Mouse (Mus musculus) hindbrain, embryonic 10.5 days (tissue): Measurements from ENCODE around the gene Ppm1l. TPM values are rescaled to one million over a fixed set of nuclear protein-coding genes. Genes with fewer than 3 reads are reported as not detected.

Experiments used
- DNase-seq: peaks from one replicate; pipeline ENCODE4 v3.0.0-alpha.2; 2017; ENCODE audit warnings: low spot score
- H3K27ac ChIP-seq: fragments of 300-500 bp; sonication (generic); 2 replicates; pipeline ENCODE4 v1.5.1; 2016; ENCODE audit warnings: mild to moderate bottlenecking, moderate library complexity
- H3K27me3 ChIP-seq: fragments of 300-500 bp; sonication (generic); 2 replicates; pipeline ENCODE4 v1.6.1; 2016; ENCODE audit warnings: mild to moderate bottlenecking; ENCODE audit not compliant: poor library complexity, insufficient read depth, severe bottlenecking
- H3K36me3 ChIP-seq: fragments of 300-500 bp; sonication (generic); 2 replicates; pipeline ENCODE4 v1.6.1; 2016; ENCODE audit warnings: mild to moderate bottlenecking, moderate library complexity
- H3K4me1 ChIP-seq: fragments of 300-500 bp; sonication (generic); replicated peaks from 2 replicates; pipeline ENCODE4 v1.6.1; 2016; ENCODE audit warnings: mild to moderate bottlenecking
- H3K4me3 ChIP-seq: fragments of 300-500 bp; sonication (generic); 2 replicates; pipeline ENCODE4 v1.5.1; 2016; ENCODE audit warnings: mild to moderate bottlenecking, moderate library complexity
- H3K9me3 ChIP-seq: fragments of 300-500 bp; sonication (generic); 2 replicates; pipeline ENCODE4 v1.6.1; 2016; ENCODE audit warnings: mild to moderate bottlenecking, moderate library complexity
- WGBS: fragments of 180-500 bp; shearing (Covaris S2); methylation state at CpG from one replicate; pipeline ENCODE4 v1.1.7; 2016; 5-methylcytosine and 5-hydroxymethylcytosine counted together
- polyA plus RNA-seq: library from polyadenylated mRNA; unstranded; fragments of >200 nt; fragmentation: Nextera tagmentation; extraction: Ambion mirVana; gene quantifications from 2 replicates; pipeline ENCODE4 v1.2.1, GENCODE M21; 2016

Gene Ppm1l
- polyA plus RNA-seq, 1 experiment from 2014 or later, result 17.3 TPM

DNA sequence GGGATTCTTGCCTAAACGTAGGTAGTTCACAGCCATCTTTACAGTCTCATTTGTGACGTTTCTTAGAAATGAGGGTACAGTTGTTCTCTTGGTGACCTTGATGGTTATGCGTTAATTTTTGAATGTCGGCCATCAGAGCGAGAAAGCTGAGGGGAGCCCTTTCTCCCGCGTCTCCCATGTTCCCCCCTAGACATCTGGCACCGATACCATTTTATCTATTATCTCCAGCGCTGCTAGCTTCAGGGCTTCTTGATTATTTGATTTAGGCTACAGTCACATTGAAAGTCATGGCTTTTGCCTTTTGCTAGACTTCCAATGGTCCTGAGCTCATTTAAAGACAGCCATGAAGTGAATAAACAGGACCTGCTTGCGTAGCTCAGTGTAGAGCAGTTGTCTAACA lies 26.5 kb downstream of the Ppm1l start:
- DNase-seq, result no peak
- H3K4me3 ChIP-seq, result no peak overlapping the region
- no peaks in the 10 kb centered on the region for H3K4me1 ChIP-seq
- 93% methylated on average over 10 of the region's 10 CpGs for WGBS
- no peak overlapping the region for H3K27ac ChIP-seq
- no peaks in the 10 kb centered on the region for H3K9me3 ChIP-seq
- no peaks in the 10 kb centered on the region for H3K36me3 ChIP-seq
- H3K27me3 ChIP-seq, result no peaks in the 10 kb centered on the region

DNA sequence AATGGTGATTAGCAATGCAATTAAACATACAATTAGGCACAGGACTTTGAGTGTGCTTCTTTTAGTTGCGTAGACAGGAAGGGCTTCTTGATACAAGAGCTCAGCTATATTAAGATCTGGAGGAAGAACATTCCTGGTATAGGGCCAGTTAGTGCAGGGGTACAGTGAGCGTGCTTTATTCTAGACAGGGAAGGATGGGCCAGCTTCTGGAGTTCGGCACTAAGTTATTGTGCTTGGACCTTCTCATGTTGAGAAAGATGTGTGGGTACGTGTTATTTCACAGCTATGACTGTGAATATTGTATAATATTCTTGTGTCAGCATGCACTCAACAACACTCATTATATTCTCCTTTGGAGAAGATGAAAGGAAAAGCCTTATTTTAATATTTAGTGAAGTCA lies 29.9 kb downstream of the Ppm1l start:
- H3K9me3 ChIP-seq, result no peaks in the 10 kb centered on the region
- no peaks in the 10 kb centered on the region for H3K36me3 ChIP-seq
- H3K4me1 ChIP-seq, result no peaks in the 10 kb centered on the region
- DNase-seq, result no peak
- no peak overlapping the region for H3K4me3 ChIP-seq
- no peaks in the 10 kb centered on the region for H3K27me3 ChIP-seq
- H3K27ac ChIP-seq, result no peak overlapping the region
- WGBS, result 93% methylated on average over 4 of the region's 4 CpGs

DNA sequence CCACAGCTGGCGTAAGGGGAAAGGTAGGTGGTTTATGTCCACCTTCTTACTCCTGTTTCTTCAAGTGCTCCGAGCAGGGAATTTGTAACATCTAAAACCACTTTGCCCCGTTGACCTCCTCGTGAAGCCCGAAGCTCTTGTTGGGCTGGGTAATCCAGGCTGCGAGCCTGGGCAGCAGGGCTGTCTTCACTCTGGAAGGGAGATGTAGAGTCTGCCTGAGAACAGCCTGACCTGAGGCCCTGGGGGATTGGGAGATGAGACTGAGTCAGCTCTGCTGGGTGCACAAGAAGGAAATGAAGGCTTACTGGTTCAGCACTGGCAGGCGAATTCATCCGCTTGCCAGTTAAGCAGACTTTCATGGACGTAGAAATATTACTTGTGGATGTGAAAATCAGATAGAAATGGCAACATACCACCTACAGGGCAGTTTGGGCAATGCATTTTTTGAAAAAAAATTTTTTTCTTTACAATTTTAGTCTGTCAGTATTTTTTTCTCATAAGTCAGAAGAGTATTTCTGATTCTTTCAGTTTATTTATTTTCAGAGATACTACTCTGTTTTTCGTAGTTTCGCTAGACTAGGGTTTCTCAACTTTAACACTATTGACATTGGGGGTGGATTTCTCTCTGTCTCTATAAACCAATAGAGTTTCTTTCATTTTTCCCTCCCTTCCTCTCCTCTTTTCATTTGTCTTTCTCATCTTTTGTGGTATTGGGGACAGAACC lies 31.7 kb downstream of the Ppm1l start:
- no peaks in the 10 kb centered on the region for H3K4me1 ChIP-seq
- H3K36me3 ChIP-seq, result no peaks in the 10 kb centered on the region
- no peak overlapping the region for H3K27ac ChIP-seq
- H3K4me3 ChIP-seq, result no peak overlapping the region
- no peaks in the 10 kb centered on the region for H3K27me3 ChIP-seq
- WGBS, result 88% methylated on average over 11 of the region's 11 CpGs
- no peaks in the 10 kb centered on the region for H3K9me3 ChIP-seq
- DNase-seq, result no peak

DNA sequence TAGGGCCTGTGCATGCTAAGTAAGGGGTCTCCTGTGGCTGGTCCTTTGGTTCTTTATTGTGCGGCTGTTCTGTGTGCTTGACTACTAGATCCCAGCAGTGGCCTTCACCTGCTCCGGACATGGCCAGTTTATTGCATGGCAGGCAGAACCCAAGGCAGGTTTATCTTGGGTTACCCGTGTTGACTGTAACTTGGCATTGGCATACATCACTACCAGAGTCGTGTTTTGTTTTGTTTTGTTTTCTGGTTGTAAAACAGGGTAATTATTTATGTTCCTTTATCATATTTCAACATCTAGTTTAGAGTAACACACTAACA lies 32.2 kb downstream of the Ppm1l start:
- WGBS, result 88% methylated on average over 4 of the region's 4 CpGs
- no peaks in the 10 kb centered on the region for H3K4me1 ChIP-seq
- no peaks in the 10 kb centered on the region for H3K27me3 ChIP-seq
- no peaks in the 10 kb centered on the region for H3K9me3 ChIP-seq
- no peak for DNase-seq
- H3K36me3 ChIP-seq, result no peaks in the 10 kb centered on the region
- H3K27ac ChIP-seq, result no peak overlapping the region
- H3K4me3 ChIP-seq, result no peak overlapping the region

DNA sequence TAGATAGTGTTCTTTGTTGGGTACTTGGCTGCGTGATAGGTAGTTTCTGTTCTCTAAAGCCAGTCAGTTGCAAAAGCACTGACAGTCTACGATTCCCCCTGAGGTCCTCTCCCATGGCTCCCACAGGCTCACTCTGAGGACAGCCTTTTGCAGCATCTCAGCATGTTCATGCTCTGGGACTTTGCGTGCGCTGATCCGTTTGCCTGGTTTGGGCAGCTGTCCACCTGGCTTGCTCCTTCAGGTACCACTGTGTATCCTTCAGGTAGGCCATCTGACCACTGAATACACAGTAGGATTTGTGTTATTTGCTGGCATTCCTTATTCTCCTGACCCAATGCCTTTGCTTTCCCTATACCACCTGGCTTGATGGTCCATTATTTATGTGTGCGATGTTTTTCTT lies 33.3 kb downstream of the Ppm1l start:
- Histone ChIP-seq H3K9me3 (no peaks in the 10 kb centered on the region), H3K4me3 (no peak overlapping the region), H3K36me3 (no peaks in the 10 kb centered on the region), H3K27ac (no peak overlapping the region), H3K4me1 (no peaks in the 10 kb centered on the region), H3K27me3 (no peaks in the 10 kb centered on the region)
- no peak for DNase-seq
- 93% methylated on average over 6 of the region's 6 CpGs for WGBS

DNA sequence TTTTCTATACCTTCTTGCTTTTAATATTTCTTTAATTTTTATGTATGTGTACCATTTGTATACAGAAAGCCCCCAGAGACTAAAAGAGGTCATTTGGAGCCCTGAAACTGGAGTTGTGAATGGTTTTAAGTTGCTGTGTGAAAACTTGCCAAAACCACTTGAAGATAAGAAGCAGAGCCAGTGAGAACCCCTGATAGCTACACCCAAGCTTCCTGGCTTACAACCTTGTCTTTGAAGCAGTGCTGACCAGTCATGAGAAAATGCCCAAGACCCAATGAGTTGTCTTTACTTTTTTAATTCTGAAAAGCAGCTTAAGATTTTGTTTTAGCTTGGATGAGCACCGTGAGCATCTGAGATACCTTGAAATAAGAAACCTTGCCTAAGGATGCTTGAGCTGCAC lies 35.5 kb downstream of the Ppm1l start:
- no peaks in the 10 kb centered on the region for H3K36me3 ChIP-seq
- no peak overlapping the region for H3K4me3 ChIP-seq
- H3K4me1 ChIP-seq, result no peaks in the 10 kb centered on the region
- H3K27me3 ChIP-seq, result no peaks in the 10 kb centered on the region
- no peak for DNase-seq
- WGBS, result 90% methylated on average over 1 of the region's 1 CpGs
- no peak overlapping the region for H3K27ac ChIP-seq
- H3K9me3 ChIP-seq, result no peaks in the 10 kb centered on the region

DNA sequence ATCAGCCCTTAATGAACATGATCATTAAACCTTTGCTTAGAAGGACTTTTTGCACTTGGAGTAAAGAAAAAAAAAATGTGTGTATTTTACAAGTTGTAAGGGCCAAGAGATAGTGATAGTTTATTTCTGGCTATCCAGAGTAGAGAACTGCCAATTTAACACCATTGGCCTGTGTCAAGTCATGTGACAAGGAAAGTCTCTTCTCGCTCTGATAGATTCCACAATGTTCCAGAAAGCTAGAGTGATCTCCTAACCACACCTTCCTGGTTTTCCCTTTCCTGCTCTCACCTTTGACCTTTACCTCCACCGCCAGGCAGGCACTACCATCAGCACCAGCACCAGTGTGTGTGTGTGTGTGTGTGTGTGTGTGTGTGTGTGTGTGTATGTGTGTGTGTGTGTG lies 38.0 kb downstream of the Ppm1l start:
- Histone ChIP-seq H3K27ac (no peak overlapping the region), H3K36me3 (no peaks in the 10 kb centered on the region), H3K9me3 (0 out of 2 replicates have a peak, but pooled peaks cover 6% of the 10 kb centered on the region), H3K4me3 (no peak overlapping the region), H3K4me1 (no peaks in the 10 kb centered on the region), H3K27me3 (no peaks in the 10 kb centered on the region)
- WGBS, result 89% methylated on average over 2 of the region's 2 CpGs
- no peak for DNase-seq

DNA sequence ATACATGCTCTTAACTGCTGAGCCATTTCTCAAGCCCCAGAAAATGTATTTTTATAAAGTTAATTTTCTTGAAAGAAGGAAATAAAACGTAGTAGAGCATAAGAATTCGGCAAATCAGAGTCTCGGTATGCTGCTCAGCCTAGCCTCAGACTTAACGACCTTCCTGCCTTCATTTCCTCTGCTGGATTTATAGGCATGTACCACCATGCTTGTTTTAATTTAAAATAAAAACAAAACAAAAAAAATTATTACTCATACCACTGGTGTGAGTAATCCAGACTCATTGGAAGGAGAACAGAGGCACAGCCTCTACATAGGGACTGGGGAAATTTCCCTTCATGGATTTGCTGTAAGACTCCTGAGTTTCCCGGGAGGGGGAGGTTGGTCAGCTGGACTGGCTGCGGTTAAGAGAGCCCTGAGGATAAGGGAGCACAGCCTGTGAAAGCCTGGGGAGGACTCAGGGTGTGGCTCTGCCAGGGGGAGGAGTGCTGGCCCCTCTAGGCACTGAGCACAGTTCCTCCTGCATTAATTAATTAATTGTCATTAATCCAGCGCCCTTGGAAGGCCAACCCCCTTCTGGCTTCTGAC lies 39.5 kb downstream of the Ppm1l start:
- DNase-seq, result no peak
- H3K36me3 ChIP-seq, result no peaks in the 10 kb centered on the region
- H3K27me3 ChIP-seq, result no peaks in the 10 kb centered on the region
- H3K9me3 ChIP-seq, result 0 out of 2 replicates have a peak, but pooled peaks cover 6% of the 10 kb centered on the region
- no peak overlapping the region for H3K4me3 ChIP-seq
- no peaks in the 10 kb centered on the region for H3K4me1 ChIP-seq
- 86% methylated on average over 7 of the region's 7 CpGs for WGBS
- no peak overlapping the region for H3K27ac ChIP-seq

DNA sequence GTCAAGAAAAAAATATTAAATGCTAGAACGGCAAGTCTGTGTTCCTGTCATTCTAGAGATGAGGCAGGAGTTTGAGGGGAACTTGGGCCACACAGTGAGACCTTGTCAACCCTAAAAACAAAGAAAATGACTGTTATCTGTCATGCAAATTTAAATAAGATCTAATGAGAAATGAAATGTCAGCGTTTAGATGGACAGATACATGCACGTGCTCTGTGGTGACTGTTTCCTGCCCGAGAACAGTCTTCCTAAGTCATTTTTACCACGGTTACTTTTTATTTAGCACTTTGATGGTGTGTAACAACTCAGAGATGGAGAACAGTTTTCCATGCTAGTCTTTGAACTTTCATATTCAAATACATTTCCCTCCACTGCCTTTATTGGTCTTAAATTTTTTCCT lies 40.1 kb downstream of the Ppm1l start:
- 88% methylated on average over 5 of the region's 5 CpGs for WGBS
- Histone ChIP-seq H3K27ac (no peak overlapping the region), H3K9me3 (0 out of 2 replicates have a peak, but pooled peaks cover 6% of the 10 kb centered on the region), H3K4me1 (no peaks in the 10 kb centered on the region), H3K36me3 (no peaks in the 10 kb centered on the region), H3K4me3 (no peak overlapping the region), H3K27me3 (no peaks in the 10 kb centered on the region)
- DNase-seq, result no peak

DNA sequence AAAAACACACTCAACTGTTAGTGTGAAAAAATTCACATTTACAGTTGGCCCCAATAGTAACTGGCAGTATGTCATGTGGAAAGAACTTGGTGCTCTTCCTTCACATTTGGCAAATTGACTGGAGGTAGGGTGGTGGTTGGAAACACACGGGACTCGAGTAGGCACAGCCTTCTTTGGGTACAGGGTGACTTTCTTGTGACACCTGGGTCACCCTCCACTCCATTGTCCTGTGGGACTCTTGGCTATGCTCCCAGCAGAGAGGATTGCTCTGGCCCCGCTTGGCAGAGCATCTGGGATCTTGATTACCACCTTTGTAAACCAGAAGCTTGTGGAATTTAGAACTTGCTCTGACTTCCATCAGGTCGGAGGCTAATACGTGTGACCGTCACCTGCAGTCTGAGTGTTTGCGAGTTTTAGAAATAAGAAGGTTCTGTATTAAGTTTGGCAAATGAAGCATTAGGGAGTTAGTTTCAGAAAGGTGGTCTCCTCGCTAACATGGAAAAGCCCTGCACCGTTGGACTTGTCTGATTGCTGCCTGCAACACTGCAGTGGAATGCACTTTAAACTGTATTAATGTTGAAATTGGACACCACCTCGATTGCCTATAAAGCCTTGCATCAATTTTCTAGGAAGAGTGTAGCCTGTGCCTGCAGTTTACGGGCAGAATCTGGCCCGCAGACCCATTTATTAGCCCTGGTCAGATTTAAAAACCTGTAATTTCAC lies 41.4 kb downstream of the Ppm1l start:
- DNase-seq, result no peak
- H3K4me1 ChIP-seq, result no peaks in the 10 kb centered on the region
- H3K9me3 ChIP-seq, result 0 out of 2 replicates have a peak, but pooled peaks cover 6% of the 10 kb centered on the region
- 91% methylated on average over 12 of the region's 12 CpGs for WGBS
- H3K27me3 ChIP-seq, result no peaks in the 10 kb centered on the region
- no peak overlapping the region for H3K27ac ChIP-seq
- no peaks in the 10 kb centered on the region for H3K36me3 ChIP-seq
- H3K4me3 ChIP-seq, result no peak overlapping the region

DNA sequence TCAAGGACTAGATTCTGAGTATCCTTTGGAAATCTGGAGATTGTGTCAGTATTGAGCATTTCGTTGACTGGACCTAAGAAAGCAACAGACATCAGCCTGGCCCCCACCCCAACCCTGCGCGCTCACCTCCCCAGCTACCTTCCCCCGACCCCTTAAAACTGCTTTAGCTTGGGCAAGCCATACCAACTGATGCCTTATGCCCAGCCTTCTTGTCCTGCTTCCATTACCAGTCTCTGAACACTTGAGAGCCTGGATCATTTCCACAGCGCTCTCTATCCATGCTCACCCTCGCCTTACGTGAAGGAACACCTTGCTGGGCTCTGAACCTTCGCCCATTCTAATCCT lies 41.9 kb downstream of the Ppm1l start:
- no peak overlapping the region for H3K4me3 ChIP-seq
- H3K36me3 ChIP-seq, result no peaks in the 10 kb centered on the region
- H3K27me3 ChIP-seq, result no peaks in the 10 kb centered on the region
- 0 out of 2 replicates have a peak, but pooled peaks cover 6% of the 10 kb centered on the region for H3K9me3 ChIP-seq
- no peak overlapping the region for H3K27ac ChIP-seq
- no peaks in the 10 kb centered on the region for H3K4me1 ChIP-seq
- WGBS, result 96% methylated on average over 8 of the region's 8 CpGs
- DNase-seq, result no peak

DNA sequence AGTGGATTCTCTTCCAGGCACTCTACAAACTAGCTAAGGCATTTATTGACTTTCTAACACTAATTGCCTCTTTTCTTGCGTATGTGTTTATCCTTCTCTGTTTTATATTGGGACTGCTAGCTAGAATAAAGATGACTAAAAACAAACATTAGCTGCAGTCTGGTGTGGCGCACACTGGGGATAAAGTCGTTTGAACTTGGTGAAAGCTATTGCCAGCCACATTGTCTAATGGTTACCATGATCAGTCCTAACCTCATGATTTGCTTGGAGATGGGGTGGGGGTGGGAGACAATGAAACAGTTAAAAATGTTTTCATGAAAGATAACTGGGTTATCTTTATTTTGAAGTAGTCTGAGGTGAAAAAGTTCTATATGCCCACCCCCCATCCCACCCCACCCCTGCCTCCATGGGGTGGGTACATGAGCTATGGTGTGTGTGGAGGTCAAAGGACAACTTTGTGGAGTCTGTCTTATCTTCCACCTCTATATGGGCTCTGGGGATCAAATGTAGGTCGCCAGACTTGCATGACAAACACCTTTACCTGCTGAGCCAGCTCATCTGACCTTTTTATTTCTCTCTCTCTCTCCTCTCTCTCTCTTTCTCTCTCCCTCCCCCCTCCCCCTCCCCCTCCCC lies 43.7 kb downstream of the Ppm1l start:
- Histone ChIP-seq H3K9me3 (0 out of 2 replicates have a peak, but pooled peaks cover 6% of the 10 kb centered on the region), H3K27ac (no peak overlapping the region), H3K36me3 (no peaks in the 10 kb centered on the region), H3K4me1 (no peaks in the 10 kb centered on the region), H3K27me3 (no peaks in the 10 kb centered on the region), H3K4me3 (no peak overlapping the region)
- 83% methylated on average over 4 of the region's 4 CpGs for WGBS
- DNase-seq, result no peak
